Mouse (Mus musculus): ENCODE measurements around the gene Krt24. TPM values are rescaled to one million over a fixed set of nuclear protein-coding genes. Genes with fewer than 3 reads are reported as not detected.

Krt24 gene
- polyA plus RNA-seq, 1 experiment from 2014 or later: 0.09 TPM

Other genes starting within 250 kb of the Krt24 start
- gene Igfbp4, start 244.0 kb downstream of the Krt24 start, polyA plus RNA-seq (2015; fragmentation: Nextera tagmentation; extraction: Ambion mirVana): 194 and 196 TPM in 2 replicates
- 0.17 and 0.19 TPM in 2 replicates for gene Tns4, start 196.0 kb downstream of the Krt24 start, polyA plus RNA-seq (2015; fragmentation: Nextera tagmentation; extraction: Ambion mirVana)
- gene Ccr7, start 130.2 kb downstream of the Krt24 start, polyA plus RNA-seq (2015; fragmentation: Nextera tagmentation; extraction: Ambion mirVana): not detected in 2 replicates
- gene Smarce1, start 54.2 kb downstream of the Krt24 start, polyA plus RNA-seq (2015; fragmentation: Nextera tagmentation; extraction: Ambion mirVana): 344 and 354 TPM in 2 replicates
- gene Krt222, start 41.2 kb downstream of the Krt24 start, polyA plus RNA-seq (2015; fragmentation: Nextera tagmentation; extraction: Ambion mirVana): 3.9 and 4.1 TPM in 2 replicates
- 0.19 and 0.35 TPM in 2 replicates for gene Krt25, start 37.7 kb upstream of the Krt24 start, polyA plus RNA-seq (2015; fragmentation: Nextera tagmentation; extraction: Ambion mirVana)
- 0.13 and 0.21 TPM in 2 replicates for gene Krt26, start 52.7 kb upstream of the Krt24 start, polyA plus RNA-seq (2015; fragmentation: Nextera tagmentation; extraction: Ambion mirVana)
- gene Krt27, start 65.8 kb upstream of the Krt24 start, polyA plus RNA-seq (2015; fragmentation: Nextera tagmentation; extraction: Ambion mirVana): not detected in 2 replicates
- 0.43 and 0.47 TPM in 2 replicates for gene Krt28, start 89.6 kb upstream of the Krt24 start, polyA plus RNA-seq (2015; fragmentation: Nextera tagmentation; extraction: Ambion mirVana)
- gene Krt10, start 104.1 kb upstream of the Krt24 start, polyA plus RNA-seq (2015; fragmentation: Nextera tagmentation; extraction: Ambion mirVana): 32.7 and 41.6 TPM in 2 replicates
- gene Krt12, start 137.0 kb upstream of the Krt24 start, polyA plus RNA-seq (2015; fragmentation: Nextera tagmentation; extraction: Ambion mirVana): 0.13 TPM in 1 of 2 replicates, not detected in the other
- 0.17 and 0.22 TPM in 2 replicates for gene Krt20, start 152.9 kb upstream of the Krt24 start, polyA plus RNA-seq (2015; fragmentation: Nextera tagmentation; extraction: Ambion mirVana)
- 0.10 and 0.17 TPM in 2 replicates for gene Krt23, start 207.9 kb upstream of the Krt24 start, polyA plus RNA-seq (2015; fragmentation: Nextera tagmentation; extraction: Ambion mirVana)
- not detected in 2 replicates for gene Krt39, start 236.1 kb upstream of the Krt24 start, polyA plus RNA-seq (2015; fragmentation: Nextera tagmentation; extraction: Ambion mirVana)

Measured in hindbrain, embryonic 13.5 days (tissue).